Mouse (Mus musculus): Measurements from ENCODE around the gene Usp34. TPM values are rescaled to one million over a fixed set of nuclear protein-coding genes. Genes with fewer than 3 reads are reported as not detected.

The Usp34 gene
- polyA plus RNA-seq, 1 experiment from 2014 or later = 46.2 TPM

DNA sequence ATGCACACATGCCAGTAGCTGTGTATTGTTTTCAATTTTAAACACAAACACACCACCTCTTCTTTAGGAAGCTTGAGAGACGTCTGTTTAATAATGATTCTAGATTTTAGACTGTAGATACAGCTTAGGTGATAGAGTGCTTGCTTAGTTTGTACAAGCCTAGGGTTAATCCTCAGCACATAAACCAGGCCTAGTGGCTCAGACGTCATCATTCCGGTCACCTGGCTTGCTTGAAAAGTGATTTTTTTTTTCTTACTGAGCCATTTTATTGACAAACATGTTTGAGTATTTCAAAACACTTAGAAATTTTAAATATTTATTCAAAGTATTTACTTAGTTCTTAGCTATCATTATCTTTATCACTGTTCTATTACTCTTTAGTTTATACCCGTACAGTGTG lies 65.3 kb downstream of the Usp34 start:
- no peak overlapping the region for H3K4me3 ChIP-seq (ENCODE audit: low read depth, low read length)
- H3K27ac ChIP-seq (ENCODE audit: low read length) = no peak overlapping the region
- H3K4me1 ChIP-seq (ENCODE audit: control insufficient read depth, insufficient read depth, low read length) = no peaks in the 10 kb centered on the region
- no peaks in the 10 kb centered on the region for H3K9me3 ChIP-seq (ENCODE audit: control insufficient read depth, low read depth, low read length)
- no peak overlapping the region for H3K9ac ChIP-seq (replicated peaks; ENCODE audit: low read depth, low read length)
- H3K27me3 ChIP-seq (ENCODE audit: control insufficient read depth, insufficient read depth, low read length) = no peaks in the 10 kb centered on the region
- no peak overlapping the region for H3K4me2 ChIP-seq (replicated peaks; ENCODE audit: low read depth, low read length)
- 68% methylated on average over 4 of the region's 4 CpGs for WGBS
- H3K36me3 ChIP-seq (ENCODE audit: control insufficient read depth, insufficient read depth, low read length) = peaks cover 14% of the 10 kb centered on the region
- ATAC-seq (ENCODE audit: insufficient number of reproducible peaks, insufficient read depth, low FRiP score, low read depth) = no peak

DNA sequence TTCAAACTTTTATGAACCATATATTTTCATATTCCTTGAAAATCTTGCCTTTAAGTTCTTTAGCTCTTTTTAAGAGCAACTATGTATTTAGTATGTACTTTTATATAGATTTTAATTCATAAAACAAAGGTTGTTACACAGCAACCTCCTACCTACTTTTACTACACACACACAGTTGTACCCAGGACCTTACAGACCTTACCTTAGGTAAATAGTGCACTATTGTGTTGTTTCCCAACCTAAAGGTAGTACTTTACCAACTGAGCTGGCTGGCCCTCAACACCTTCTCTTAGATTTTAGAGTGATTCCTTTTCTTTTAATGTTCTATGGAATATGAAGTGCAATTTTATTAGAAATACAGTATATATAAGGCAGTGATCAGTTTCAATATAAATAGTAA lies 65.8 kb downstream of the Usp34 start:
- Histone ChIP-seq H3K27me3 (ENCODE audit: control insufficient read depth, insufficient read depth, low read length) (no peaks in the 10 kb centered on the region), H3K27ac (ENCODE audit: low read length) (no peak overlapping the region), H3K9me3 (ENCODE audit: control insufficient read depth, low read depth, low read length) (no peaks in the 10 kb centered on the region), H3K36me3 (ENCODE audit: control insufficient read depth, insufficient read depth, low read length) (peaks cover 17% of the 10 kb centered on the region), H3K4me3 (ENCODE audit: low read depth, low read length) (no peak overlapping the region), H3K4me1 (ENCODE audit: control insufficient read depth, insufficient read depth, low read length) (no peaks in the 10 kb centered on the region), H3K9ac (replicated peaks; ENCODE audit: low read depth, low read length) (no peak overlapping the region), H3K4me2 (replicated peaks; ENCODE audit: low read depth, low read length) (no peak overlapping the region)
- ATAC-seq (ENCODE audit: insufficient number of reproducible peaks, insufficient read depth, low FRiP score, low read depth) = no peak

DNA sequence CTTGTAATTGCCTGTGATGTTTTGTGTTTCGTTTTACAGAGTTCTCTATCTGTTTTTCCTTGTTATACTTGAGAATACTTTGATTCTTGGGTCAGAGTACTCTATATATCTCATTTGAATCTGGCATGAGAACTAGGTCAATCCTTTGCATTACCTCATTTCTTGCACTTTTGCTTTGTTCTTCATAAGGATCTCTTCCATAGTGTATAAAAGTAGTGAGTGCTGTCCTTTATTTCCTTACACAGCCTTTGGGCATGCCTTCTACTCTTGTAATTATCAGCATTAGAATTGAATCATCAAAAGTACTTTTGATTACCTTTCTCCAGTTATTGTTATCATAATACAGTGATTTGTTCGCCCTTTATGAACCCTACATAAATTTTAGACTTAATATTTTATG lies 73.4 kb downstream of the Usp34 start:
- no peak overlapping the region for H3K4me3 ChIP-seq (ENCODE audit: low read depth, low read length)
- no peaks in the 10 kb centered on the region for H3K4me1 ChIP-seq (ENCODE audit: control insufficient read depth, insufficient read depth, low read length)
- WGBS = 92% methylated on average over 2 of the region's 2 CpGs
- H3K9ac ChIP-seq (replicated peaks; ENCODE audit: low read depth, low read length) = no peak overlapping the region
- peaks cover 15% of the 10 kb centered on the region for H3K36me3 ChIP-seq (ENCODE audit: control insufficient read depth, insufficient read depth, low read length)
- H3K9me3 ChIP-seq (ENCODE audit: control insufficient read depth, low read depth, low read length) = no peaks in the 10 kb centered on the region
- no peak overlapping the region for H3K27ac ChIP-seq (ENCODE audit: low read length)
- ATAC-seq (ENCODE audit: insufficient number of reproducible peaks, insufficient read depth, low FRiP score, low read depth) = no peak
- H3K27me3 ChIP-seq (ENCODE audit: control insufficient read depth, insufficient read depth, low read length) = no peaks in the 10 kb centered on the region
- H3K4me2 ChIP-seq (replicated peaks; ENCODE audit: low read depth, low read length) = no peak overlapping the region

DNA sequence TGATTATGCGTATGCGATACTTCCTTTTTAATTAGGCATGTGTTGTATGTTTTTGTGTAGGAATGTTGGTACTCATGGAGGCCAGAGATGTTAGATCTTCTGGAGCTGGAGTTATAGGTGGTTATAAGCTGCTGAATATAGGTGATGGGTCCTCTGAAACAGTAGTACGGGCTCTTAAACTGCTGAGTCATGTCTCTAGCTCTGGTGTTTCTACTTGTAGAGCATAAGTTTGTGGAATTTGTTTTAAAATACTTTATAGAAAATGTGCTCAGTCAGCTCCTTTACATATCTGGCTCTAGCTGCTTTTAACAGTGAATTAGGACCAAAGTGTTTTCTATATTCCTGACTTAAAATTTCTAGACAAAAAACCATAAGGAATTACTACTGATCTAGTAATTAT lies 73.9 kb downstream of the Usp34 start:
- no peak for ATAC-seq (ENCODE audit: insufficient number of reproducible peaks, insufficient read depth, low FRiP score, low read depth)
- no peaks in the 10 kb centered on the region for H3K4me1 ChIP-seq (ENCODE audit: control insufficient read depth, insufficient read depth, low read length)
- no peaks in the 10 kb centered on the region for H3K27me3 ChIP-seq (ENCODE audit: control insufficient read depth, insufficient read depth, low read length)
- H3K9me3 ChIP-seq (ENCODE audit: control insufficient read depth, low read depth, low read length) = no peaks in the 10 kb centered on the region
- H3K4me3 ChIP-seq (ENCODE audit: low read depth, low read length) = no peak overlapping the region
- 91% methylated on average over 3 of the region's 3 CpGs for WGBS
- H3K27ac ChIP-seq (ENCODE audit: low read length) = no peak overlapping the region
- no peak overlapping the region for H3K9ac ChIP-seq (replicated peaks; ENCODE audit: low read depth, low read length)
- H3K4me2 ChIP-seq (replicated peaks; ENCODE audit: low read depth, low read length) = no peak overlapping the region
- H3K36me3 ChIP-seq (ENCODE audit: control insufficient read depth, insufficient read depth, low read length) = peaks cover 10% of the 10 kb centered on the region

- no peak for ATAC-seq (ENCODE audit: insufficient number of reproducible peaks, insufficient read depth, low FRiP score, low read depth)
- Histone ChIP-seq H3K4me1 (ENCODE audit: control insufficient read depth, insufficient read depth, low read length) (no peaks in the 10 kb centered on the region), H3K36me3 (ENCODE audit: control insufficient read depth, insufficient read depth, low read length) (peaks cover 9% of the 10 kb centered on the region), H3K4me2 (replicated peaks; ENCODE audit: low read depth, low read length) (no peak overlapping the region), H3K9ac (replicated peaks; ENCODE audit: low read depth, low read length) (no peak overlapping the region), H3K4me3 (ENCODE audit: low read depth, low read length) (no peak overlapping the region), H3K9me3 (ENCODE audit: control insufficient read depth, low read depth, low read length) (no peaks in the 10 kb centered on the region), H3K27me3 (ENCODE audit: control insufficient read depth, insufficient read depth, low read length) (no peaks in the 10 kb centered on the region), H3K27ac (ENCODE audit: low read length) (no peak overlapping the region)
- 92% methylated on average over 1 of the region's 1 CpGs for WGBS
Observed at GRCm38 (mm10) chr11:23382787-23383186, 76.1 kb downstream of the Usp34 start.

DNA sequence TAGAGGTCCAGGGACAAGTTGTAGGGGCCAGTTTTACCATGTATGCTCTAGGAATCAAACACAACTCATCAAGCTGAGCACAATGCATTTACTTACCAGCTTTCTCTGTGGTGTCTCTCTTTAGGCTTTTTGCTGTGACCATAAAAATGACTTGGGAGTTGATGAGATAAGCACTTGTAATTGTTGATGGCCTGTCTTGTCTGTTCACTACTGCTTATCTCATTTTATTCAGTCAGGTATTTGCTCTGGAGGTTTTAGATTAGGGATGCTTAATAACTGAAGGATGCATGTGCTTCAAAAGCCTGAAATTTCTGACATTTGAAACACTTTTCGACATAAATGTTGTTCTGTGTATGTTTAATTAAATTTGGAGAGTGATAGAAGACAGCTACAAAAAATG lies 83.0 kb downstream of the Usp34 start:
- Histone ChIP-seq H3K4me2 (replicated peaks; ENCODE audit: low read depth, low read length) (no peak overlapping the region), H3K36me3 (ENCODE audit: control insufficient read depth, insufficient read depth, low read length) (peaks cover 37% of the 10 kb centered on the region), H3K27ac (ENCODE audit: low read length) (no peak overlapping the region), H3K4me1 (ENCODE audit: control insufficient read depth, insufficient read depth, low read length) (no peaks in the 10 kb centered on the region), H3K4me3 (ENCODE audit: low read depth, low read length) (no peak overlapping the region), H3K9me3 (ENCODE audit: control insufficient read depth, low read depth, low read length) (no peaks in the 10 kb centered on the region), H3K9ac (replicated peaks; ENCODE audit: low read depth, low read length) (no peak overlapping the region), H3K27me3 (ENCODE audit: control insufficient read depth, insufficient read depth, low read length) (no peaks in the 10 kb centered on the region)
- WGBS = 72% methylated on average over 1 of the region's 1 CpGs
- ATAC-seq (ENCODE audit: insufficient number of reproducible peaks, insufficient read depth, low FRiP score, low read depth) = no peak

- no peaks in the 10 kb centered on the region for H3K4me1 ChIP-seq (ENCODE audit: control insufficient read depth, insufficient read depth, low read length)
- H3K36me3 ChIP-seq (ENCODE audit: control insufficient read depth, insufficient read depth, low read length) = peaks cover 41% of the 10 kb centered on the region
- H3K27ac ChIP-seq (ENCODE audit: low read length) = no peak overlapping the region
- no peaks in the 10 kb centered on the region for H3K9me3 ChIP-seq (ENCODE audit: control insufficient read depth, low read depth, low read length)
- no peaks in the 10 kb centered on the region for H3K27me3 ChIP-seq (ENCODE audit: control insufficient read depth, insufficient read depth, low read length)
- no peak for ATAC-seq (ENCODE audit: insufficient number of reproducible peaks, insufficient read depth, low FRiP score, low read depth)
- H3K4me2 ChIP-seq (replicated peaks; ENCODE audit: low read depth, low read length) = no peak overlapping the region
- H3K9ac ChIP-seq (replicated peaks; ENCODE audit: low read depth, low read length) = no peak overlapping the region
- H3K4me3 ChIP-seq (ENCODE audit: low read depth, low read length) = no peak overlapping the region
Observed at GRCm38 (mm10) chr11:23392567-23392966, 85.9 kb downstream of the Usp34 start.

DNA sequence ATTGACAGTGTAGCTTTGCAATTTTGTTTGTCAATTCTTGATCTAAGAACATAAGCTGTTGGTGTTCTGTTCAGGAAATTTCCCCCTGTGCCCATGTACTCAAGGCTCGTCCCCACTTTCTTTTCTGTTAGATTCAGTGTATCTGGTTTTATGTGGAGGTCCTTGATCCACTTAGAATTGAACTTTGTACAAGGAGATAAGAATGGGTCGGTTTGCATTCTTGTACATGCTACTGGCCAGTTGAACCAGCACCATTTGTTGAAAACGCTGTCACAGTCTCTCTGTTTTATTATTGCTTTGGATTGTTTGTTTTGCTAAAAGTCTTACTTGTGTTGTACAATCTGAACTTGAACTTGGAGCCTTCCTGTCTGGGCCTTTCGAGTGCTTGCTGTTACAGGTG lies 89.9 kb downstream of the Usp34 start:
- no peaks in the 10 kb centered on the region for H3K27me3 ChIP-seq (ENCODE audit: control insufficient read depth, insufficient read depth, low read length)
- WGBS = 81% methylated on average over 4 of the region's 4 CpGs
- no peak for ATAC-seq (ENCODE audit: insufficient number of reproducible peaks, insufficient read depth, low FRiP score, low read depth)
- H3K4me1 ChIP-seq (ENCODE audit: control insufficient read depth, insufficient read depth, low read length) = no peaks in the 10 kb centered on the region
- no peaks in the 10 kb centered on the region for H3K9me3 ChIP-seq (ENCODE audit: control insufficient read depth, low read depth, low read length)
- no peak overlapping the region for H3K27ac ChIP-seq (ENCODE audit: low read length)
- no peak overlapping the region for H3K4me2 ChIP-seq (replicated peaks; ENCODE audit: low read depth, low read length)
- H3K4me3 ChIP-seq (ENCODE audit: low read depth, low read length) = no peak overlapping the region
- H3K36me3 ChIP-seq (ENCODE audit: control insufficient read depth, insufficient read depth, low read length) = peaks cover 26% of the 10 kb centered on the region
- H3K9ac ChIP-seq (replicated peaks; ENCODE audit: low read depth, low read length) = no peak overlapping the region

DNA sequence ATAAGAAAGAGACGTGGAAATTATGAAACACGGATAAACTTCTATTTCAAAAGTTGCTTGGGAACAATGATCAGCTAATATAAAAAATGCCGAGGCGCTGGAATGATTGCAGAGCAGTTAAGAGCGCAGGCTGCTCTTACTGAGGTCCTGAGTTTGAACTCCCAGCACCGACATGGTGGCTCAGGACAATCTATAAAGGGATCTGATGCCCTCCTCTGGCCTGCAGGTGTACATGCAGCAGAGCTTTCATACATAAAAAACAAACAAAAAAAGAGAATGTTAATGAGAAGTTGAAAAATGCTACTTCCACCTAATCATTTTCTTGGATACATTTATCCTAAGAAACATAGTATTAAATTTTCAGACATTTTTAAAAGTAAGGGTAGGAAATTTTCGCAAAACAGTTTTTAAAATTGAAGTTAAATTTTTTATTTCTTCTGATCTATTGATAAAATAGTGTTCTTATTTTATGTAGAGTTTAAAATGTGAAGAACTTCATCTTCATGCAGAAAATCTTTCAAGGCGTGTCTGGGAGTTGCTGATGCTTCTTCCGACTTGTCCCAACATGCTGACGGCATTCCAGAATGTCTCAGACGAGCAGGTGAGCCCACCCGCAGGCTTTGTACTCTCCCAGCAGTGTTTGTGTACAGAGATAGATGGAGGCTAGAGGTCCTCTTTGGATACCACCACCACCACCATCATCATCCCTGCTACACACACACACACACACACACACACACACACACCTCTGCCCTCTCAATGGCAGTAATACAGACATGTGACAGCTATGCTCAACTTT lies 94.5 kb downstream of the Usp34 start:
- H3K36me3 ChIP-seq (ENCODE audit: control insufficient read depth, insufficient read depth, low read length) = peaks cover 18% of the 10 kb centered on the region; the same call in 1 of the 2 replicates

More for the DNA sequence above, 94.5 kb downstream of the Usp34 start:
- Histone ChIP-seq H3K27ac (ENCODE audit: low read length) (no peak overlapping the region), H3K9me3 (ENCODE audit: control insufficient read depth, low read depth, low read length) (no peaks in the 10 kb centered on the region), H3K27me3 (ENCODE audit: control insufficient read depth, insufficient read depth, low read length) (no peaks in the 10 kb centered on the region), H3K9ac (replicated peaks; ENCODE audit: low read depth, low read length) (no peak overlapping the region), H3K4me2 (replicated peaks; ENCODE audit: low read depth, low read length) (no peak overlapping the region), H3K4me1 (ENCODE audit: control insufficient read depth, insufficient read depth, low read length) (no peaks in the 10 kb centered on the region), H3K4me3 (ENCODE audit: low read depth, low read length) (no peak overlapping the region)
- ATAC-seq (ENCODE audit: insufficient number of reproducible peaks, insufficient read depth, low FRiP score, low read depth) = no peak
- WGBS = 85% methylated on average over 12 of the region's 12 CpGs
